Mouse (Mus musculus) CD4-positive, CD25-positive, alpha-beta regulatory T cell, adult 2 months (primary cell): ENCODE results near the gene Itgb8.
A peak's percentile ranks its signal among the peaks of the same experiment; 100 is the strongest.

Experiments used
- DNase-seq: peaks from one replicate; pipeline ENCODE4 v3.0.0-alpha.2; 2012; ENCODE audit warnings: low read depth, low spot score

The Itgb8 gene

GRCm38 (mm10) chr12:119238696-119239415, at the start of gene Itgb8:
TSS of gene Itgb8 (minus strand) at chr12:119238802.
- peak; percentile 91 for DNase-seq

GRCm38 (mm10) chr12:119276282-119276681, 37.7 kb upstream of the Itgb8 start:
- DNase-seq = no peak

DNA sequence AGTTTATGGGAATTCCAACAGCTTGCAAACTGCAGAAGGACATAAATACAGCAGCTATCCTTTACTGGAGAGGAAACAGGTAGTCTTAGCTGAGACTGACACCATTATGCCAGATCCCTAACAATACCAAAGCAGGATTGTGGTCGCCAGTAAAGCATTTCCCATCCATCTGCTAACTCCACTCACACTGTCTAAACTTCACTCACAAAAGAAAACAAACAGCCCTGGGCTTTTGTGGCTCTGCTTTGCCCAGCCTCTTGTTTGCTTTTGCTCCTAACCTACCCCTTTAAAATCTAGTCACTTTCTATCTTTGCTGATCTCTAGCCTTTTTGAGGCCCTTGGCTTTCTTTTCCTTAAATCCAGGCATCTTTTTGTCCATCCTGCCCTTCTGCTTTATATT, 35.0 kb upstream of the Itgb8 start:
- no peak for DNase-seq

DNA sequence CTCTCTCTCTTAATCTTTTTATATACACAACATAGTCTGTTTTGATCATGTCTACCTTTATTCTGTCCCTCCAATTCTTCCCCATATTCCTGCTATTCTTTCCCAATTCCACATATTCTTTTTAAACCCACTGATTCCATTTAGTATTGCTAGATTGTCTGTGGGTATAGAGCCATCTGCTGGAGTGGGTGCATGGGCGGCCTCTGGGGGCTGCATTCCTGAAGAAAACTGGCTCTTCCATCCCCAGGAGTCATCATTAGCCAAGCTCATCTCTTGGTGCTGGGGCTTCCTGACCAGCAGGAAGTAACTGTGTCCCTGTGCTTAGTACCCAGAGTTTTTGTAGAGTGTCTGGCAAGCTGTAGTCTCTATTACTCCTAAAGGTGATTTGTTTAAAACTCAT, 33.4 kb upstream of the Itgb8 start:
- DNase-seq = no peak

DNA sequence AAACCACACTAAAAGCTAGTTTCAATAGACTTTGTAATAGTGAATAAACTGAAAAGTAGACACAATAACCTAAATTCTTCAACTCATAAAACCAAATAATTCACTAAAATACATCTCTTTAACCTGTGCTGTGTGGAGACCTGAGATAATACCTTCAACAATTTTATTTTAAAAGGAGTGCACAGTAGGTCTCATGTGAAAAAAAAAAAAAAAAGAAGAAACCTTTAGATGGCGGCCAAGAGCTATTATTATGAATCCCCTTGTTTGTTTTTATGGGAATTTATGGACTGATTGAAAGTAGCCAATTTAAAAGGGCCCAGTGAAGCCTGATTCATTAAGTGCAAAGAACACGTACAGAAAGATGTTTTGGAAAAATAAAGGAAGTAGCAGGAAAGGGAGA, 31.4 kb upstream of the Itgb8 start:
- no peak for DNase-seq

- DNase-seq = no peak
These were observed 30.1 kb upstream of the Itgb8 start for GRCm38 (mm10) chr12:119268723-119269122.

DNA sequence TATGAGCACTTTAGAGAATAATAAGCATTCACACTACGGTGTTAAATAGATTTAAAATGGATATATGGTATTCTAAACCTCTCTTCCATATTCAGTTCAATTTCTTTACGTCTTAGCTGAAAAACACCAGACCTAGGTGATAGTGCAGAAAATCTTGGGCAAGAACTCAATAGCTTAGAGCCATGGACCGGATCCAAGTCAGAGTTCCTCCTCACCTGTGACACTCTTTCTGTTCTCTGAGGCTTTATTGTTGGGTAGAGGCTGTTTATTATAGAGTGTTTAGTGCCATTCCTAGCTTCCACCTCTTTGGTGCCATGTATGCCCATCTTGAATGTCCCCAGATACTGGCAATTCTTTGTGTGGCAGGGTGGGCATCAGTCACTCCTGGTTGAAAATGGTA, 25.9 kb upstream of the Itgb8 start:
- DNase-seq = no peak

GRCm38 (mm10) chr12:119248581-119248980, 10.0 kb upstream of the Itgb8 start:
- no peak for DNase-seq

DNA sequence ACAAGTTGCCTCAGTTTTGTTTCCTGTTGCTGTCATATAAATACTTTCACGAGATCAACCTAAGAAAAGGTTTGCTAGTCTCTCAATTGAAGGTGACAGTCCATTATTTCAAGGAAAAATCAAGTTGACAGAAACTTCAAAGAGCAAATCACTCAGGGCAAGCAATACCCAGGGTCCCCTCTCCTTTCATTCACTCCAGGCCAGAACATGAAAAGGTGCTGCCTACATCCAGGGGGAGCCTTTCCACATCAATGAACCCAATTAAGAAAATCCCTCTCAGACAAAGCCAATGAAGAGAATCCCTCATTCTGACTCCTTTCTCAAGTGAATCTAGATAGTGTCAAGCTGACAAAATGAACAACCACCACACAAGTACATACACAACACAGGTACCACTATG, 2.5 kb upstream of the Itgb8 start:
- DNase-seq = peak; percentile 20

DNA sequence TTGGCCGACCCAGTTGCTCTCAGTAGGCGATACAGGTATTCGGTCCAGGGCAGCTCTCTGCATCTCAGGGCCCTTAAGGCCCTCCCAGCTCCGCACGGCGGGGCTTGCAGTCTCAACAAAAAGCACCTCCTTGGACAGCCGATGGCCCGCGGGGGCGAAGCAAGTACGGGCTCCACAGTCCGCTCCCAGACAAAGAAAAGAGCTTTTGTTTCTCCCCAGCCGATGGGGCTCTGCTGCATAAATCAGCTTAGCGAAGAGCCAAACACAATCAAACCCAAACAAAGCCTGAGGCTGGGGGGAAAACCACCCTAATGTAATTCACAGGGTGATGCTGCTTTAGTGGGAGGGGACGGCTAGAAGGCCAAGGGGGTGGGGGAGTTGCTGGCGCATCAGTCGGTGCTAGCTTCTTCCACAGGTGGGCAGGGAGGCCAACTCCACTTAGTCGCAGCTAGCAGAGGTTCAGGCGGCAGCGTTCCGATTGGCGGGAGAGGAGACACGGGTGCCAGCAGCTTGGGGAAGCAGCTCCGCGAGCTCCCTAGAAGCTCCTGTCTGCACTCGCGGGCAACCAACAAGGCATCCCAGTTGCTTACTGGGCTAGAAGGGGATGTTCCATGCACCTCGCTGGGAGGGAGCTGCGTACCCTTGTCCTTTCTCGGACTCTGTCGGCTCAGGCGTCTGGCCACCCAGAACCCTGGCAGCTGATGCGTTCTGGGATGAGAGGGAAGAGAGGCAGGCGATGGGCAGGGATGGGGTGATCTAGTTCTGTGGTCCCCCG, 494 bp downstream of the Itgb8 start:
- peak; percentile 79 for DNase-seq

- peak; percentile 50 for DNase-seq
These were observed 1.2 kb downstream of the Itgb8 start for GRCm38 (mm10) chr12:119237241-119237920.

DNA sequence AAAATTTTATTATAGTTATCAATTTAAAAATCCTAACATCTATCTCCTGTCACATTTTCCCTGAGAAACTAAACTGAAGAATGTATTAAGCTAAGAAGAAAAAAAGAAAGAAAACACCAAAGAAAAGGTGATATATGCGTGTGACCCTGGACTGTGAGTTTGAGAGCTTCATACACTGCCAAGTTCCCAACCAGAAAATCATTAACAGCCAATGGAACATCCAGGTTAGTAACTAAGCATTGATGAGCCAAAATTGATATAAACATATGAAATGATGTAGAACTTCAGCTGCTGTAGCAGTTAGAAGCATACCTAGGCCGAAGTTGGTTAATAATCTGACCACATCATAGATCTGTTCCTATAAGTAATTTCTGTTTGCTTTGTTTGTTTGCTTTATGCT, 6.8 kb downstream of the Itgb8 start:
- DNase-seq = no peak

DNA sequence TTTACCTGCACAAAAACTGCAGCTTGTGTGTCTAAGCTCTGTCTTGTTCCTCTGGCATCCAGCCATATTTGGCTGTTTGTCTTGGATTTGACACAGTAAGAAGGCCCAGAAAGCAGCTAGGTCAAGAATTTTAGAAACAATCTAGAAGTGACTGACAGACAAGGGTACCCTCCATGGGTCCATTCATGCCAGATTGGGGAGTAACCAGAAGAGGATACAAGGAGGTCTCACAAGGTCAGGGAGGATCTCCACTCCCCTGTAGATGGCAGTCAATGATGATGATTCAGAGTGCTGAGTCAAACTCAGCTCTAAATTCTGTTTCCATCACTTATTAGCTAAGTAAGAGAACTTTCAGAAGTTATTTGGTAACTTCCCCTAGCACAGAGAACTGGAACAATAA, 8.2 kb downstream of the Itgb8 start:
- DNase-seq = peak; percentile 50

- DNase-seq = no peak
These were observed 9.0 kb downstream of the Itgb8 start for GRCm38 (mm10) chr12:119229601-119230000.

GRCm38 (mm10) chr12:119227898-119228297, 10.7 kb downstream of the Itgb8 start:
- DNase-seq = no peak

DNA sequence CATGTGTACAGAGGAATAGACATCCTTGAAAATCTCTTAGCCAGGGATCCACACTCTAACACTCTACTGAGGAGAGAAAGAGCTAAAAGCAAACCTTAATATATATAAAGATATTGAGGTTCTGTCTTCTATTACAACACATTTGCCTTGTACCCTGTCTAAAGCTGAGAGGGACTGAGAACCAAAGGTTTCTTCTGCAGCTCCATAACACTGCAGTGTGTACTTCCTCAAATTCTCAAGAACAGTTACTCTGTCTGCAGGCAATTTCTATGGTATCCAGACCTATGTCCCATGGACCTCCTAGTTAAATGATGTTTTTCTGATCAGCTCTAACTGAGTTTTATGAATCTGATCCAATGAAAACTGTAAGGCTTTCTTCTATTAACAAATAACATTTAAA, 13.9 kb downstream of the Itgb8 start:
- no peak for DNase-seq

- no peak for DNase-seq
These were observed 19.2 kb downstream of the Itgb8 start for GRCm38 (mm10) chr12:119219409-119219808.

DNA sequence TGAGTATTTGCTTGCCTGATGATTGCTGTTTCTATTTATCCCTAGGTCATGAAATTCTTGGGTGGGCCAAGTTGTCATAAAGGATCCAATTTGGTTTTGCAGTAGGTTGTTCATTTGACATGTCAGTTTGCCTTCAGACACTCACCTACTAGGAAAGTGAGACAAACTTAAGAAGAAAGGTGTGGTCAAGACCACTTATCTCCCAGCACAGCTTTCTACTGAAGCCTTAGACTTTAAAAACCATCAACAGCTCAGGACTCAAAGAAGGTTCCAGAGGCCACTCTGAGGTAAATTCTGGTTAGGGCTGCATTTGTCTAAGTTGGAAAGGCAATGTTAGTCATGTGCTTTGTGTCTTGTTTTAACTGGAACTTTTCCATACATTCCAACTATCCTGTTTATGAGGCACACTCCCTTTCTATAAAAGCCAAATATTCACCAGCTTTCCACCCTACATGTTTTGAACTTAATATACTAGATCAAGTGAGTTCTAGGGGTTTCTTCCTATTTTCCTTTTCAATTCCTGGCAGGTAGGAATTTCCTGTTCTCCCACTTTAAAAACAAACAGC, 20.8 kb downstream of the Itgb8 start:
- DNase-seq = no peak

DNA sequence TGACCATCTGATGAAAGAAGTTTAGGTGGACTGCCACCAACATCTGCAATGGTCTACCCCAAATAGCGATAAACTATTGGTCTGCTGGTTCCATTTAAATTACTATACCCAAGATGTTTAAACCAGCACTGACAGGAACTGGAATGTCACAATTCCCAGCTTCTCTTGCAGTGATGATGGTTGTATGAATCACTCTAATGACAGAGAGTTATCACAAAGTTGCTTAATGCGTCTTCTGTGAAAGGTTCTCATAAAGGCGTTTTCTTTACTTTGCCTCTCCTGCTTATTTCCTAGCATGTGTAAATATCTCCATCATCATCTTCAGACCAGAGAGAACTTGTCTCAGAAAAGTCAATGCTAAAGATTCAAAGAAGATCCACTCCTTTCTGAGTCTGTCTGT, 23.4 kb downstream of the Itgb8 start:
- no peak for DNase-seq

GRCm38 (mm10) chr12:119211533-119211932, 27.1 kb downstream of the Itgb8 start:
- no peak for DNase-seq

GRCm38 (mm10) chr12:119210590-119210989, 28.0 kb downstream of the Itgb8 start:
- no peak for DNase-seq

DNA sequence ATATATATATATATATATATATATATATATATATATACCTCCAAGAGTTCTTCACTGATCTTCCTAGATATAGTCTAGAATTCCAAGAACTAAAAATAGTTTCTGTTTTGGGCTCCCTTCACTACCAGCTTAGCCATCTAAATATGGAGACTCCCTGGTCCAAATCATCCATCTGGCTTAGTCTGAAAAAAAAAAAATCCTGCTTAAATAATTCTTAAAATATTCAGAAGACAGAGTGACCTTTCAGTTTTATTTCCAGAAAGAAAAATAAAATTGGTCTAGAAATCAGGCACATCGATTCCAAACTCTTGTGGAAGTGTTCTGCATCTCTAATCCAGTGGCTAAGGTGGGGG, 28.6 kb downstream of the Itgb8 start:
- DNase-seq = no peak
